Mouse (Mus musculus) ES-E14 (cell line): ENCODE measurements around the gene Dexi.

Experiments
- CHD2 ChIP-seq: IDR thresholded peaks from 2 replicates; pipeline ENCODE4 v1.6.1; 2014; ENCODE audit warnings: mild to moderate bottlenecking, low read depth, low read length, inconsistent platforms
- HCFC1 ChIP-seq: IDR thresholded peaks from 2 replicates; pipeline ENCODE4 v1.6.1; 2012; ENCODE audit warnings: low read length, inconsistent platforms, borderline replicate concordance; ENCODE audit not compliant: insufficient read depth
- MAFK ChIP-seq: IDR thresholded peaks from 2 replicates; pipeline ENCODE4 v1.6.1; 2014; ENCODE audit warnings: mild to moderate bottlenecking, low read depth, low read length, inconsistent platforms; ENCODE audit not compliant: insufficient read depth
- ZNF384 ChIP-seq: IDR thresholded peaks from 2 replicates; pipeline ENCODE4 v1.6.1; 2012; ENCODE audit warnings: low read depth, low read length, inconsistent platforms

DNA sequence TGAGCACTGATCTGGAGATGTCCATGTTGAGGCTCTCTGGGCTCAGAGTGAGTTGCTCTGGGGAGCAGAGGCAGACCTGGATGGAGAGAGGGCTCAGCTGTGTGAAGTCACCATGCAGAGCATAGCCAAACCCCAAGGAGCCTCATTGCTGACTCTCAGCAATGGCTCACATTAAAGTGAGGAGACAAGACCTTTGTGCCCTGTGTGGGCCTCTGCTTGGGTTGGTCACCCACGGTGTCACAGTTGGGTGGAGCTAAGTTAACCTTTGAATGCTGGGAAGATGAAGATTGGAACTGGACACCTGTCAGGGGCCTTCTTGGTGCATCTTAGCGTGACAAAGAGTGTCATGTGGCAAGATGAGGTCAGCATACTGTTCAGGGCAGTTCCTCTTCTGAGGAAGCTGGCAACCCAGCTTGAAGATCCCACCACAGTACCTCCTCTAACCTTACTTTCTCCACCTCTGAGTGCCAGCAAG, 47.0 kb downstream of the Dexi start:
- TF ChIP-seq ZNF384 = no peak
- TF ChIP-seq CHD2 = no peak
- no peak for TF ChIP-seq MAFK
- TF ChIP-seq HCFC1 = no peak
